Mouse (Mus musculus): ENCODE data around the gene Fuca1. TPM values are rescaled to one million over a fixed set of nuclear protein-coding genes. Genes with fewer than 3 reads are reported as not detected.

The Fuca1 gene
- polyA plus RNA-seq, 1 experiment: 43.5 TPM

DNA sequence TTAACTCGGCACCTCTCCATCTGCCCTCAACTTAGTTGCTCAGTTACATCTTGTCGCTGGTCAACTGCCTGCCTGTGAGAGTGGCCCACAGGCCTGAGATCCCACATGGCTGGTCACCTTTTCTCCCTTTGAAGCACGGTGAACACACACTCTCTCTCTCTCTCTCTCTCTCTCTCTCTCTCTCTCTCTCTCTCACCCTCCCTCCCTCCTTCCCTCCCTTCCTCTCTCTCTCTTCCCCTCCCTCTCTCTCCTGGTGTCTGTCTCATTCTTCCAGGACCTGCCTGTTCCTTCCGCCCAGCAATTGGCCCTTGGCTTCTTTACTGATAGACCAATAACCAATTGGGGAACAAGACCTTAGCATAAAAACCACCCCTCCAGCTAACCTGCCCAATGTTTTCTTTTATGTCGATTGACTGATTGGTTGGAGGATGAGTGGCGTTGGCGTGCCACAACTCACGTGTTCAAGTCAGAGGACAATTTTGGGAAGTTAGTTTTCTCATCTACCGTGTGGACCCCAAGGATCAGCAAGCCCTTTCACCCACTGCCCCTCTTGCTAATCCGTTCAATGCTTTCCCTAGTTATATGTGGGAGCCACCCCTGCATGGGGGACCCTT lies 5.8 kb downstream of the Fuca1 start:
- no peaks in the 10 kb centered on the region for H3K27me3 ChIP-seq (ENCODE audit: control insufficient read depth, insufficient read depth, low read length)
- peaks cover 7% of the 10 kb centered on the region for H3K4me1 ChIP-seq (replicated peaks; ENCODE audit: control insufficient read depth, insufficient read depth, low read length)
- H3K36me3 ChIP-seq (ENCODE audit: control insufficient read depth, insufficient read depth, low read length): no peaks in the 10 kb centered on the region
- TF ChIP-seq POLR2A (IDR thresholded peaks at IDR 0.05; ENCODE audit: control insufficient read depth, extremely low read depth, insufficient read depth, low read length, poor library complexity) (no peak), CTCF (IDR thresholded peaks at IDR 0.05; ENCODE audit: borderline replicate concordance, control insufficient read depth, extremely low read depth, insufficient read depth, low read length, poor library complexity) (no peak)
- no peak for DNase-seq
- H3K27ac ChIP-seq (ENCODE audit: control insufficient read depth, insufficient read depth, low read length): no peak overlapping the region
- H3K4me3 ChIP-seq (ENCODE audit: control insufficient read depth, insufficient read depth, low read length): no peak overlapping the region
- 93% methylated on average over 10 of the region's 10 CpGs for WGBS

- no peaks in the 10 kb centered on the region for H3K36me3 ChIP-seq (ENCODE audit: control insufficient read depth, insufficient read depth, low read length)
- H3K27me3 ChIP-seq (ENCODE audit: control insufficient read depth, insufficient read depth, low read length): no peaks in the 10 kb centered on the region
- 97% methylated on average over 3 of the region's 3 CpGs for WGBS
- no peak overlapping the region for H3K4me3 ChIP-seq (ENCODE audit: control insufficient read depth, insufficient read depth, low read length)
- no peak overlapping the region for H3K27ac ChIP-seq (ENCODE audit: control insufficient read depth, insufficient read depth, low read length)
- peaks cover under 1% of the 10 kb centered on the region; the same call in 1 of the 2 replicates for H3K4me1 ChIP-seq (replicated peaks; ENCODE audit: control insufficient read depth, insufficient read depth, low read length)
- TF ChIP-seq CTCF (IDR thresholded peaks at IDR 0.05; ENCODE audit: borderline replicate concordance, control insufficient read depth, extremely low read depth, insufficient read depth, low read length, poor library complexity) (no peak), POLR2A (IDR thresholded peaks at IDR 0.05; ENCODE audit: control insufficient read depth, extremely low read depth, insufficient read depth, low read length, poor library complexity) (no peak)
- no peak for DNase-seq
These were observed 6.3 kb downstream of the Fuca1 start for GRCm38 (mm10) chr4:135926861-135927260.

DNA sequence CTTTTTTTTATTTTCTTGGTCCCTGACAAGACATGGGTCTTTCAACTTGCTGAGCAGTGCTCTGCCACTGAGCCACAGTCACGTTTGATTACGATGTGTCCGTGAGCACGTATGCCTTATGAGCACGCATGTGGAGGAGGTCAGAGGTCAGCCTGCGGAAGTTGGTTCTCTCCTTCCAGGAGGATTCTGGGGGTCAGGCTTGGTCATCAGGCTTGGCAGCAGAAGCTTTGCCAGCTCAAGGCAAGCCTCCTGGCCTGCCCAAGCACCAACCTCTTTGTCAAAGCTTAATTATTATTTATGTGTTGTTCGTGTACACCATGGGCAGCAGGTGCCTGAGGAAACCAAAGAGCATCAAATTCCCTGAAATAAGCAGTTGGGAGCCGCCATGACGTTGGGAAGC lies 7.8 kb downstream of the Fuca1 start:
- TF ChIP-seq POLR2A (IDR thresholded peaks at IDR 0.05; ENCODE audit: control insufficient read depth, extremely low read depth, insufficient read depth, low read length, poor library complexity): no peak
- no peaks in the 10 kb centered on the region for H3K4me1 ChIP-seq (replicated peaks; ENCODE audit: control insufficient read depth, insufficient read depth, low read length)
- H3K27me3 ChIP-seq (ENCODE audit: control insufficient read depth, insufficient read depth, low read length): no peaks in the 10 kb centered on the region
- no peak for DNase-seq
- H3K27ac ChIP-seq (ENCODE audit: control insufficient read depth, insufficient read depth, low read length): no peak overlapping the region
- H3K4me3 ChIP-seq (ENCODE audit: control insufficient read depth, insufficient read depth, low read length): no peak overlapping the region
- WGBS: 97% methylated on average over 9 of the region's 9 CpGs
- no peaks in the 10 kb centered on the region; the same call in 1 of the 2 replicates for H3K36me3 ChIP-seq (ENCODE audit: control insufficient read depth, insufficient read depth, low read length)

DNA sequence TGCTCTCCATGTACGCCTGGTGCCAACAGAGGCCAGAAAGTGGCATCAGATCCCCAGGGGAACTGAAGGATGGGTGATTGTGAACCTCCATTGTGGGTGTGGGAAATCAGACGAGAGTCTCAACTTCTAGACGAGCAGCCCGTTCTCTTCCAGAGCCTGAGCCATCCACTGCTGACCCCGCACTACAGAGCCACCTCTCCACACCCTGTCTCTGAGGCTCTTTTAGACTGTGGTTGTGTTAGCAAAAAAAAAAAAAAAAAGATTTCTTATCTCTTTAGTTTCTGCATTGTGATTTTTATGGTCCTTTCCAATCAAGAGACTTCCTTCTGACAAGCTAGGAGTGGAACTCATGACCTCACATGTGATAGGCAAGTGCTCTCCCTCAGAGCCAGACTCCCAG lies 8.9 kb downstream of the Fuca1 start:
- 96% methylated on average over 5 of the region's 5 CpGs for WGBS
- no peak for TF ChIP-seq CTCF (IDR thresholded peaks at IDR 0.05; ENCODE audit: borderline replicate concordance, control insufficient read depth, extremely low read depth, insufficient read depth, low read length, poor library complexity)
- TF ChIP-seq POLR2A (IDR thresholded peaks at IDR 0.05; ENCODE audit: control insufficient read depth, extremely low read depth, insufficient read depth, low read length, poor library complexity): no peak
- Histone ChIP-seq H3K27ac (ENCODE audit: control insufficient read depth, insufficient read depth, low read length) (no peak overlapping the region), H3K4me1 (replicated peaks; ENCODE audit: control insufficient read depth, insufficient read depth, low read length) (no peaks in the 10 kb centered on the region), H3K4me3 (ENCODE audit: control insufficient read depth, insufficient read depth, low read length) (no peak overlapping the region), H3K27me3 (ENCODE audit: control insufficient read depth, insufficient read depth, low read length) (no peaks in the 10 kb centered on the region), H3K36me3 (ENCODE audit: control insufficient read depth, insufficient read depth, low read length) (peaks cover 4% of the 10 kb centered on the region; the same call in 1 of the 2 replicates)
- DNase-seq: no peak

DNA sequence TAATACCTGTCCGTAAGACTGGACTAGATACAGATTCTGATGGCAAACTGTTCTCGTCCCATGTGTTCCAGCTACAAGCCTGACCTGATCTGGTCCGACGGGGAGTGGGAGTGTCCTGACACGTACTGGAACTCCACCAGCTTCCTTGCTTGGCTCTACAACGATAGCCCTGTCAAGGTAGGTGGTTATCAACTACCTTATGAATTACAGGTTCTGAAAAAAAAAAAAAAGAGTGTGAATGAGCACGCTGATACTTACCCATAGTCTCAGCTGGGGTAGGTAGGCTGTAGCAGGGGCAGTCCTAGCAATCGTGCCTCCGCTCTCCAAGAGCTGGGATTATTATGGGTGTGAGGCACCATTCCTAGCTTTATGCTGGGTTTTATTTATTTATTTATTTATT lies 9.3 kb downstream of the Fuca1 start:
- H3K4me3 ChIP-seq (ENCODE audit: control insufficient read depth, insufficient read depth, low read length): no peak overlapping the region
- 94% methylated on average over 9 of the region's 9 CpGs for WGBS

DNA sequence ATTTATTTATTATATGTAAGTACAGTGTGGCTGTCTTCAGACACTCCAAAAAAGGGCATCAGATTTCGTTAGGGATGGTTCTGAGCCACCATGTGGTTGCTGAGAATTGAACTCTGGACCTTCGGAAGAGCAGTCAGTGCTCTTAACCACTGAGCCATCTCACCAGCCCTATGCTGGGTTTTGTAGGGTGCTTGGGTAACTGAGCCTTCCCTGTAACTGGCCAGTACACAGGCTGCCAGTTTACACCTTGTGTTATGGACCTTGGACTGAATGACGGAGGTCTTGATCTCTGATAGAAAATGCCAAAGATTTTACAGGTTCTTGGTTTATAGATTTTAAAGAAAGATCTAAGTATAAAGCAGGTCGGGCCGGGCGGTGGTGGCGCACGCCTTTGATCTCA lies 9.7 kb downstream of the Fuca1 start:
- H3K4me3 ChIP-seq (ENCODE audit: control insufficient read depth, insufficient read depth, low read length): no peak overlapping the region
- H3K27me3 ChIP-seq (ENCODE audit: control insufficient read depth, insufficient read depth, low read length): no peaks in the 10 kb centered on the region
- peaks cover 4% of the 10 kb centered on the region; the same call in 1 of the 2 replicates for H3K36me3 ChIP-seq (ENCODE audit: control insufficient read depth, insufficient read depth, low read length)
- no peak overlapping the region for H3K27ac ChIP-seq (ENCODE audit: control insufficient read depth, insufficient read depth, low read length)
- no peak for TF ChIP-seq CTCF (IDR thresholded peaks at IDR 0.05; ENCODE audit: borderline replicate concordance, control insufficient read depth, extremely low read depth, insufficient read depth, low read length, poor library complexity)
- TF ChIP-seq POLR2A (IDR thresholded peaks at IDR 0.05; ENCODE audit: control insufficient read depth, extremely low read depth, insufficient read depth, low read length, poor library complexity): no peak
- WGBS: 98% methylated on average over 8 of the region's 8 CpGs
- H3K4me1 ChIP-seq (replicated peaks; ENCODE audit: control insufficient read depth, insufficient read depth, low read length): no peaks in the 10 kb centered on the region
- no peak for DNase-seq

More for the DNA sequence above, 9.3 kb downstream of the Fuca1 start:
- Histone ChIP-seq H3K4me1 (replicated peaks; ENCODE audit: control insufficient read depth, insufficient read depth, low read length) (no peaks in the 10 kb centered on the region), H3K36me3 (ENCODE audit: control insufficient read depth, insufficient read depth, low read length) (peaks cover 4% of the 10 kb centered on the region; the same call in 1 of the 2 replicates), H3K27ac (ENCODE audit: control insufficient read depth, insufficient read depth, low read length) (no peak overlapping the region), H3K27me3 (ENCODE audit: control insufficient read depth, insufficient read depth, low read length) (no peaks in the 10 kb centered on the region)
- DNase-seq: no peak
- TF ChIP-seq POLR2A (IDR thresholded peaks at IDR 0.05; ENCODE audit: control insufficient read depth, extremely low read depth, insufficient read depth, low read length, poor library complexity): no peak
- TF ChIP-seq CTCF (IDR thresholded peaks at IDR 0.05; ENCODE audit: borderline replicate concordance, control insufficient read depth, extremely low read depth, insufficient read depth, low read length, poor library complexity): no peak

GRCm38 (mm10) chr4:135931832-135932231 lies 11.3 kb downstream of the Fuca1 start:
- 78% methylated on average over 5 of the region's 5 CpGs for WGBS
- no peak for TF ChIP-seq CTCF (IDR thresholded peaks at IDR 0.05; ENCODE audit: borderline replicate concordance, control insufficient read depth, extremely low read depth, insufficient read depth, low read length, poor library complexity)
- no peak for TF ChIP-seq POLR2A (IDR thresholded peaks at IDR 0.05; ENCODE audit: control insufficient read depth, extremely low read depth, insufficient read depth, low read length, poor library complexity)
- H3K36me3 ChIP-seq (ENCODE audit: control insufficient read depth, insufficient read depth, low read length): peaks cover 4% of the 10 kb centered on the region; the same call in 1 of the 2 replicates
- H3K4me3 ChIP-seq (ENCODE audit: control insufficient read depth, insufficient read depth, low read length): no peak overlapping the region
- peak; percentile 40 for DNase-seq
- no peaks in the 10 kb centered on the region for H3K4me1 ChIP-seq (replicated peaks; ENCODE audit: control insufficient read depth, insufficient read depth, low read length)
- no peak overlapping the region for H3K27ac ChIP-seq (ENCODE audit: control insufficient read depth, insufficient read depth, low read length)
- no peaks in the 10 kb centered on the region for H3K27me3 ChIP-seq (ENCODE audit: control insufficient read depth, insufficient read depth, low read length)
